Mouse (Mus musculus): Measurements from ENCODE around the gene Nmnat2.
A peak's percentile ranks its signal among the peaks of the same experiment; 100 is the strongest.

The Nmnat2 gene

DNA sequence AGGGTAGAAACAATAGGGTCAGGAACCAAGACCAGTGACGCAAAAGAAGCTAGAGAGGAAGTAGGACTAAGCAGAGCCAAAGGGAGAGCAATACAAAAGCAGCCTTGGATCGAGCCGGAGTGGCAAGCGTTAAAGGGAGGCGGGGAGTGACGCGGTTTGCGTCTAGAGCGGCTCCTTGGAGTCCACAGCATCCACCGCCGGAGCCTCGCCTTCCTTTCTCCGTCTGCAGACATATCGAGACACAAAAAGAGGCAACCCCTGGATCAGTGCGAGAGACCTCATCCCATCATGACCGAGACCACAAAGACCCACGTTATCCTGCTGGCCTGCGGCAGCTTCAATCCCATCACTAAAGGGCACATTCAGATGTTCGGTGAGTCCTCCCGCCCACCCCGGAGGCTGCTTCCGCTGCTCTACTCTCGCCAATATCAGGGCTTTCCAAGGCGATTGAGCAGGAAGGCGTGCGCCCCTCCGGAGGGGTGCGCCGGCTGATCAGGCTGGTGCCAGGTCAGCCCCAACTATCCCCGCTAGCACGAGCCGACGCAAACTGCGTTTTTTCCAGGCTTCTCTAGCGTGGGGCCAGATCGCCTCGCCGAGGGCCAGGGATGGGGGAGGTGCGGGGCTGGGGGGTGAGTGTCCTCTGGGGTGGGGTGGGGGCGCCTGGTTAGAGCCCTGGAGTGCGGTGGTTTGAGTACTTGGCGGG is at the start of gene Nmnat2:
Gene Nmnat2, plus strand, starts transcription at position 173 of the 703 bp plus-strand sequence.
- DNase-seq: peak; percentile 78

DNA sequence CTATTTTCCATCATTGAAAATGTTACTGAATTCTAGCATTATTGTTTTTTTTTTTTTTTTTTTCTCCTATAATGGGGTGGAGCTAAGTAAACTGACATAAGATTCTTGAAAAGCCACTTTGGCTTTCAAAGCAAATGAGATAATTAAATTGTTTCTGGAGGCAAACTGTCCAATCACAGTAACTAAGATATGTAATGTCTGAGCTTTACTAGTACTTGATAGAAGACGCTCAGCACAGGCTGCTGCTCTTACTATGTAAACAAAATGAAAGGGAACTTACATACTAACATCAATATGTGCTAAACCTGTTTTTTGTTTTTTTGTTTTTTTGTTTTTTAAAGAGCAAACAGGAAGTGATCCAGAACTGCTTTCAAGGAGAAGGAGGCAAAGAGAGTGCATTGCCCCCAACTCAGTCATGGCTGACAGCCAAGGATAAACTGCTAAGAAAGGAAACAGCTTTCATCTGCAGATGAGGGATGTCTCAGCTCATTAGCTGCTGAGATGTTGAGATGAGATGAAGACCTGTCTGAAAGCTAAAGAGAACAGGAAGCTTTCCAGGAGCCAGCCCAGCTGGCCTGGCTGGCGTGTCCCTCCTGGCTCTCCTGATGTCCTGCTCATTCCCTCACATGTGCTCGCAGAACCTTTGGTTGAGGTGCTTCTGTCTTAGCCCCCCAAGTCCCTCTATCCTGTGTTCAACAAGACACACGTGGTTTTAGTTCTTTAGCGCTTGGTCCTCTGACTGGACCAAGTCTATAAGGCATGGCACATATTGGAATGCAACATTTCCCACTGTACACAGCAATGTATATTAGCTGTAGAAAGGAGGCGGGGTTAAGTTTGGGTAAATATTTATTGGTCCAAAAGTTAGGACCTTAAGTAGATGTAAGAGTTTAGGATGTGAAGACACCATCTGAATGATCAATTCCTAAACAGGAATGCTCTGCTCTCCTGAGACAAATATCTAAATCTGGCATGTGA is 41.0 kb upstream of the Nmnat2 start:
- DNase-seq: no peak

DNA sequence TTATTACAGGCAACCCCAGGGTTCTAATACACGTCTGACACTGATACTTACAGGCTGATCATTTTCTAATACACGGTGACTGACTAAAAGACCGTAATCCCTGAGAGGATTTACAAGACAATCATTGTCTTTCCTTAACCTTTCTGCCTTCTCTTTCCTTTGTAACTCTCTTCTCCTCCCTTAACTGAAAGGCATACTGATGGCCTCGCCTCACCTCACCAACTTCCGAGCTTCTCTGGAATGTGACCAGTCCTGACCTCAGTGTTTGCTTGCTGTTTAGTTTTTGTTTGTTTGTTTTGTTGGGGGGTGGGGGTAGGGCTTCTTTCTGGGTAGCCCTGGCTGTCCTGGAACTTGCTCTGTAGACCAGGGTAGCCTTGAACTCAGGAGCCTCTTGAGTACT is 39.0 kb upstream of the Nmnat2 start:
- DNase-seq: no peak

DNA sequence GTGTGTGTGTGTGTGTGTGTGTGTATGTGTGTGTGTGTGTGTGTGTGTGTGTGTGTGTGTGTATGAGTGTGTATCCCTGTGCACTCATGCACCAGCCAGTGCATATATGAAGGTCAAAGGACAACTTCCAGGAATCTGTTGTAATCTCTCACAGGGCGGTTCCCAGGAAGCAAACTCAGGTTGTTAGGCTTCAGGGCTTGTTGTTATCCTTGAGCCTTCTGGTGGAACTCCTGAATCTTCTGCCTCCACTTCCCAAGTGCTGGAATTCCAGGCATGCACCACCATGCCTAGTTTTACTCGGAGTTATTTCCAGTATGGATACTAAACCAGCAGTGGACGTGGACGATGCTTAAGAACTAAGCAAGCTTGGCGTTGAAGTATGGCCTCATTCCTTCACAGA is 37.9 kb upstream of the Nmnat2 start:
- no peak for DNase-seq

DNA sequence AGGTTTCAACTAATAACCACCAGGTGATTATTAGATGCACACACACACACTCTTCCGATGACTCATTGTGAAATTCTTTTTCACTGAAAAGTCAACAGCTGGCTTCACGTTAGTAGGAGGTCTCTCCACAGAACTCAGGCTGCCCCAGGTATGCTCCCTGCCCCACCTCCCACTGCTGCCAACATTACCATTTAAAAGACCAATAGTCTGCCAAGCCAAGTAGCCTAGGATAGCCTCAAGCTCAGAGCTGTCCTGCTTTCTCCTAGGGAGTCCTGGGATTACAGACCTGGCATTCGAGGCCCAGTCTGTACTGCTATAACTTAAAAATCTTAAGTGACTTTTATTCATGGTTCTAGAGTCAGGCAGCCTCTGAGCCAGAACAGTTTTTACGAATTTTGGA is 37.2 kb upstream of the Nmnat2 start:
- DNase-seq: no peak

DNA sequence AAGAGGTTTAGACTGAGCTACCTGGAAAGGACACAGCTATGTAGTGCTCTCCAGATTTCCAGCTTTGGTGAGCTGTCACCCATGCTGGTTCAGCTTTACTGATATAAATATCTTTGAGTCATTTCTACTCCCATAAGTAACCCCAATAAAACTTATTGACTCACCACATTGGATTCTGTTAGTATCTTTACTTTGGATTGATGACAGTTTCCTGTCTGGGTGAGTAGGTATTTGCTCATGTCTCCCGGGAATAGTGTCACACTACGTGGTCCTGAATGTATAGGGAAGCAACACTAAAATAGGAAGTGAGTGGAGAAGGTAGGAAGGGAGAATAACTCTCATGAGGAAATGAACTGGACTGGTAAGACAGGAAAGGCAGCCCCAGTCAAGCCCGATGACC is 33.0 kb upstream of the Nmnat2 start:
- no peak for DNase-seq

DNA sequence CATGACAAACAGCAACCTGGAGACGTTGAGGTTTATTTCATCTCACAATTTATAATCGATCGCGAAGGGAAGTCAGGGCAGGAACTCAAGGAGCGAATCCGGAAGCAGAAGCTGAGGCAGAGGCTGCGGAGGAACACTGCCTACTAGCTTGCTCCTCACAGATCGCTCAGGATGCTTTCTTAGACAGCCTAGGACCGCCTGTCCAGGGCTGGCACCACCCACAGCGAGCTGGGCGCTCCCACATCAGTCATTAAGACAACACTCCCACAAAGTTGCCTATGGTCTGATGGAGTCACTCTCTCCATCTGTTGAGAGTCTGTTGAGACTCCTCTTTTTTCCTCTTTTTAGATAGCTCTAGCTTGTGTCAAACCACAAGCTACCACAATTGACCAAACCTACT is 20.8 kb upstream of the Nmnat2 start:
- no peak for DNase-seq

DNA sequence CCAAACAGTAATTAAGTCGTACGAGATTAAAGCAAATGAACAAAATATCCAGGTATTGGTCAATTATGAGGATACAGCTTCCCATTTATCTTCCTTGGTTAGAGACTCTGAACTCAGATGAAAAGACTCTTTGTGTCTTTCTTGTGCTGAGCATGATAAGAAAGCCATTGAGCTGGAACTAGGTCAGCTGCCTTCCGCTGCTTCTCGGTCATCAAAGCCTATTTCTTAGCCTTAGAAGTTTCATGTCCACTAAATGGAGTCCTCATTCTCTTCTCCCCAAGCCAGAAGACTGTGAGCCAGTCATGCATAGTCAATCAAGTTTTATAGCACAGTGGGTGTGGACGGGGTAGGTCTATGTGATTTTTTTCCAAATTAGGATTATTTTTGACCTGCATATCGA is 19.3 kb upstream of the Nmnat2 start:
- DNase-seq: no peak

DNA sequence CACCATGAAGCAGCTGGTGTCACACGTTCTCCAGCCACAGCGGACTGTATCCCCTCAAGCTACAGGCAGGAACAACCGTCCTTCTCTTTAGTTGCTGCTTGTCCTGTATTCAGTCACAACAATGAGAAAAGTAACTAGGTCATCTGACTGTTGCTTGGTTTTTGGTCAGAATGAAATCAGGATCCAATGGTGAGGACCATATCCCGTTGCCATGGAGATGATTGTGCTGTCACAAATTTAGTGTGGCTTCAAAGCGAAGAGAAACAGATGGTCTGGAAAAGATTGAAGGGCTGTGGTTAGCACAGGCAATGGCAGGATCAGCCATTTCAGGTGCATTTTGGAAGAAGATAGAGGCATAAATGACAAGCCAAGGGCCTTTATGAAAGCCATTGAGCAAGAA is 18.4 kb upstream of the Nmnat2 start:
- no peak for DNase-seq

DNA sequence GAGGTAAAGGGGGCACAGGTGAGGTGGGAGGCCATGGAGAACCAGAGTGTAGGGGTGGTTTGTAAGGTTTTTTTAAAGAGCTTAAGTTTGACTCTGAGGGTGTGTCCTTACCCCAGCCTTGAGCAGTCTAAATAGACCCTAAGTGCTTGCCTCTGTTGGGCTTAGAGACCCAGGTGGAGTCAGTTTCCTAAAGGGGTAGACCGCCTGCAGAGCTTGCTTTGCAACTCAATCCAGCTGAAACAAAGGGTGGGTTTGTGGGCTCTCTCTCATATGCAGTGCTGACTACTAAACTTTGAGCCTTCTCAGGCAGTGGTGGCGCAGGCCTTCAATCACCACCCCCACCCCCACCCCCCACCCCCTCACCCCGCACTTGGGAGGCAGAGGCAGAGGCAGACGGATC is 11.8 kb upstream of the Nmnat2 start:
- no peak for DNase-seq

DNA sequence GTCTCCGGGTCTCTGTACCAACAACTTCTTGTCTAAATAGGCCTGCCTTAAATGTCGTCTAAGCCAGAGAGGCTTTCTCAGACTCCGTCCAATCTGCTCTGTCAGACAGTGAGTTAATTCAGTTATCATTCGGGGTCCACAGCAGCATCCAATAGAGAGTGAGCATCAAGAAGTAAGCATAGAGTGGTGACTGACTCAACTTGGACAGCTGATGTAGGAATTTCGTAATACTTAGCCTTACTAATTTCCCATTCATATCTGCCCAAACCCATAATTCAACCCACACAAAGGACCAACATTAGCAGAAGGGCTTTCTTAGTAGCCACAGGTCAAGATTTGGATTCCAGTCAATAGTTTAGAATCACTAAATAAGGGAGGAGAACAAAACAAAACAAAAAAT is 626 bp upstream of the Nmnat2 start:
- DNase-seq: no peak

DNA sequence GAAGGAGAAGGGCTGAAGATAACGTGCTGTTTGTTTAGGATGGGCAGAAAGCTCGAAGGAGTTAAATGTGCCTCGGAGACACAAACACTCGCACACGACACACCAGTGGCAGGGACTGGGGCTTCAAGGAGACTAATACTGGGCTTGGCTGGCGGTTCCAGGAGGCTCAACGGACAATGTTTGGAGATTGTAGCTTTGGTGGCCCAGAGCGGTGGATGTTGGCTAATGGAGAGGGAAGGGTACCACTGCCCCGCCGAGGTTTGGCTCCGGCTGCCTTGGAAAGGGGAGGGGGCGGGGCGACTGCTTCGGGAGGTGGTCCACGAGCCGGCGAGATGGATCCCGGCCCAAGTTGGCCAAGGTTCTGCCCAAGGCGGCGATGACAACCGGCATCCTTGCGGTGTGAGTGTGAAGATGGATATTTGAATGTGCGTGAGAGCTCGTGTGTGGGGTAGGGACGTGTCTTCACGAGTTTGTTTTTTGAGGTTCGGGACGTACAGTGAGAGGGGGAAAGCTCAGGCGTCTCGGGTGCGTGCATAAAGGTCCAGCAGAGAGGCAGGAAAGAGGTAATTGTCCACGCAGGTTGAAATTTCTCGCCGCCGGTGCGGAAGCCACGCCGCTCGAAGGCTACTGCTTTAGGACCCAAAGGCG is 895 bp downstream of the Nmnat2 start:
- peak; percentile 51 for DNase-seq

DNA sequence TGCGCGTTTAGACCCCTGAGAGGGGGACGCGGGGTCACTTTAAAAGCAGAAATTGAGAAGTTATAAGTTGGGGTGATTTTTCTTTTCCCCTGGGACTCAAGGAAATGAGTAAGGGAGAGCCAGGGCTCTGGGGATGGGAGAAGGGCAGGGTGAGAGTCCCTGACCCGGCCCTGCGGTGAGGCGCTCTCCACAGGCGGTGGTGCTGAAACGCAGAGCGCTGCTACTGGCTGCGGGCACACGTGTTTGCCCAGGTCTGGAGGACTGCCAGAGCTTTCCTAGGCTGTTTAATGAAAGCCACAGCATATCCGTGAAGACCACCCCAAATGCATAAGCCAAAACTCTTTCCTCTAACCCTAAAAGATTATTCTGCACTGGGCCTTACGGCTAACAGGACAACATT is 1.4 kb downstream of the Nmnat2 start:
- peak; percentile 54 for DNase-seq

DNA sequence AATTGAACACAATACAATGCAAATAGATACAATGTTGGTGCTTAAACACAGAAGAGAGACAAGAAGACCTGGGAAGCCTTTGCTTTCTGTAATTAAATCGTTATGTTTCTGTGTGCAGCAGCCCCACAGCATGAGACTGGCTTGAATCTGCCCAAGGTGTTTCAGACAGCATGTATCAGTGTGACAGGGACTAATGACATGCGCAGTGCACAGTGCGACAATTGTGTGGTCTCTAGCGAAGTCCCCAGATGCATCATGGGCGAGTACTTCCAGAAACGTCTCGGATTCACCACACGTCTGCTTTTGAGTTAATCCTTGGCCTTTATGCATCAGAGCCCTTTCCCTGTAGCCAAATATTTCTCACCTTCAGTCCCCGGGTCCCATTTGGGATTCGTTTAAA is 9.6 kb downstream of the Nmnat2 start:
- DNase-seq: no peak

DNA sequence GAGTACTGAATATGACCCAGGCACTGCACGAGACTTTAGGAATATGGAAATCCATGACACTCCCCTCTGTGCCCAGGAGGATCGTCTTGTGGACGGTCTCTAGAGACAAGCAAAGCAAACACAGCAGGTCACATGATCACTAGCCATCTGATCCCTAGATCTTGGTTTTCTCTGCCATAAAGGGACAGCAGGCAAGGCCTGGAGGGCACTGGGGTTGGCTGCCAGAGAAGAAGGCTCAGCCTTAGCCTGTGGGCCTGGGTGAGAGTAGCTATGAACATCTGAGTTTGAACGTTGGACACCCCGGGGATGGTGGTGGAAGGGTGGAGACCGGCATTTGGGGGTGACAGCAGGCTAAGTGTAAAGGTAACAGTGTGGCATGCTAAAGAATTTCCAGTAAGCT is 11.4 kb downstream of the Nmnat2 start:
- DNase-seq: no peak

DNA sequence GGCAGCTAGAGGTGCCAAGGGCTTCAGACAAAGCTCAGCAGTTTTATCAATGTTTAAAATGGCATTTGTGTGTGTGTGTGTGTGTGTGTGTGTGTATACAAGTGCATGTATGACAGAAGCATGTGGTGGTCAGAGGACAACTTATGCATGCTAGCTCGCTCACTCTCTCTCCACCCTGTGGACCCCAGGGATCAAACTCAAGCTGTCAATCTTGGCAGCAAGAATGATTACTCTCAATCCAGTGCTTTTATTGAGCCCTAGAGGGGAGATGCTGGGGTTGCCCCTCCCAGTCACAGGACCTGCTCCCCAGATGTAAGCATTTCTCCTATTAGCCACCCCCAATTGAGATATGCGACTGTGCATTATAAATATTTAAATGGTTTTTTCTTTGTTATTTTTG is 11.9 kb downstream of the Nmnat2 start:
- no peak for DNase-seq

DNA sequence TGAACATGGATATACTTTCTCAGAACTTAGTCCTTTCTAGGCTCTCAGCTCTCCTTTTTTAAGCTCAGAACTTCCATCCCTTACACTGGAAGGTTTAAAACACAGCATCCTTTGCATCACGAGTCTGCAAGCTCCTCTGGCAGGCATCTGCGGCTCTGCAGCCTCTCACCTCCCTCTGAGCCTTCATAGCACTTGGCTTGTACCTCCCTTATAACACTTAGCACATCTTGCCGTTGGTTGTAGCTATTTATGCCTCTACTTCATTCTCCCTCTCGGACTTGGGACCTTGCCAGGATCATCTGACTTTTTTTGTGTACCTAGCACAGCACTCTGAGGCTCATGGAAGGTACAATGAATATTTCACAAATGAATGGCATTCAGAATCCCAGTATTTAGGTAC is 14.3 kb downstream of the Nmnat2 start:
- no peak for DNase-seq

DNA sequence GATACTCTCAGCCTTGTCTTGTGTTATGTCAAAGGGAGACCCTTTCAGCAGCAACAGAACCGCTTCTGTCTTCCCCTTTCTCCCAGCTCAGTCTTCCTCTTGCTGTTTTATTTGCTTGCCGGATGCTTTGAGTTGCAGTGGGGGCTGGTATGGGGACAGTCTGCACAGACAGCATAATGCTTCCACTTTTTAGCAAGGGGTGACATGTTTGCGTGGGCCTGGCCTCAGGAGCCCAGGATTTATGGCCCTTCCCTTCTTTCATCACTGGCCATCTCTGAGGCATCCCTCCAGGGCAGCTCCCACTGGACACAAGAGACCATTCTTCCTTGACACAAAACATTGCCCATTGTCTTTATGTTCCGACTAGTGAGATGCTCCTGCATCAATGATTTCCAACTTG is 18.2 kb downstream of the Nmnat2 start:
- no peak for DNase-seq

DNA sequence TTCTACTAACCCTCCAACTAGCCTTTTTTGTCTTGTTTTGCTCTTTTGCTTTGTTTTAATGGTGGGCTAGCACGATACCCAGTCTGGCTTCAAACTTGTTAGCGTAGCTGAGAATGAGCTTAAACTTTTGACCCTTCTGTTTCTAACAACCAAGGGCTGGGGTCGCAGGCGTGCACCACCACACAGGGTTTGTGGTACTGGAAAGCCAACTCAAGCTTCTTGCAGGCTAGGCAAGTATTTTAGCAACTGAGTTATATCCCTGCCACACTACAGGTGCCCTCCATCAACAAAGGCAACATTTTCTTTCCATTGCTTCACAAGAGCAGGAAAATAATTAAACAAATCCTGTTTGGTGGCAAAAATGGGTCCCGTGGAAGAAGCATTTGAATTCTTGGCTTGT is 18.6 kb downstream of the Nmnat2 start:
- no peak for DNase-seq

DNA sequence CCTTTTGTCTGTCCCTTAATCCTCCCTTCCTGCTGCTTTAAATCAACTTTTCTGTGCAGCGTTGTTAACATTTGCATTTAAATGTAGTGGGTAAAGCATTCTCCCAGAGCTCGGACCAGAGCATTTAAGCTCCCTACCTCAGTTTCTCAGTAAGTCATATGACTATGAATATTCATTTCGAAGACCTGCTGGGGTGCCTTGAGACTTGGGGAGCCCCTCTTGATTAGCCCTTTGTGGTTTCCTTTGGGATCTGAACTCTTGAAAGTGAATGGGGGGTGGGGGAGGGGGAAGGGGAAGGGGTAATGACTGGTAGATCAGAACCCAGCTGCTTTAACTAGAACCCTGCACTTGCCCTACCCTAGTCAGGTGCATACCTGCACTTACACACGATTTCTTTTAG is 19.1 kb downstream of the Nmnat2 start:
- no peak for DNase-seq

DNA sequence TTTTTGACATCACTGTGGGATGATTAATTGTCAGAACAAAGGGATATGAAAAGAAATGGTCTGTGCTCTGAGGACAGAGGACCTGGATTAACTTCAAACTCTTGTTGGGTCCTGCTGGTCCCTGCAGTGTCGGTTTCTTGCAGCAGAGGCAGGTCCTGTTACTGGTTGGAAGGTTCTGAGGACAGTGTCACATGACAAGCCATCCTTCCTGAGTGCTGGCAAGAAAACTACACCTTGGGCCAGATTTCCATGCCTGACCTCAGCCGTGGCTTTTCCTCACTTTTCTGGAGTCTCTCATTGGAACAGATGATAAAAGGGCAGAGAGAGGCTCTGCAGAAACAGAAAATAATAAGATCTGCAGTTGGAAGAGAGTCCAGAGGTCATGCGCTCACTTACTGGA is 20.4 kb downstream of the Nmnat2 start:
- DNase-seq: no peak

DNA sequence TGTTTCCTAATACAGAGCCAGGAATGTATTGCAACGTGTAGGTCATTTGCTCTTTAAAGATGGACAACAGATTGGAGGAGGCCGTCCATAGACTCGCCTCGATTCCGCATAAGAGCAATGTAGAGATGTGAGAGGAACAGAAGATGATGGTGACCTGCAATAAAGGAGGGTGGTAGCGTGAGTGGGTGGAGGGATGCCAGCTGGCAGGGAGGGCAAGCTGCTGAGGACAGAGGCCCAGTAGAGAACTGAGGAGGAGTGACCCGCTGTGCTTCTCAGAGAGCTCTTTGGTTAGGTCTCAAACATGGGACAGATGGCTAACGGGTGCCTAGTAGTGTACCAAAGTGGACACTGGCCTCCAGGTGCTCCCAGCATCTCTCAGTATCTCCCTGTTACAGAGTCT is 23.9 kb downstream of the Nmnat2 start:
- DNase-seq: no peak

DNA sequence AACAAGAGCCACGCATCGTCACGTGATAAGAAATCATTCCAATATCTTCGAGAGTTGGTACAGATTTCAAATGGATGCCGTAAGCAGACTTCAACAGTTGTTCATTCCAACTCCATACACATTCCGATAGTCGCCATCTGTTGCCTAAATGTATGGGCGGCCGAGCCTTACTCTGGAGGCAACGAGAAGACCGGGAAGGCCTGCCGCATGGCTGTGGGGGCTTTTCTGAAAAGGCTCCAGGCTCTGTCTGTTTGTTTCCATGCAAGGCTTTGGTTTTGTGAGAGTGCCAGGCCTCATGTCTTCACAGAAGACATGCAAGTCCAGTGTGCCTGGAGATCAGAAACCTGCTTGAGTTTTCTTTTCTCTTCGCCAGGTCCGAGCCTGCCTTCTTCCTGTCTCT is 28.6 kb downstream of the Nmnat2 start:
- DNase-seq: peak; percentile 43

DNA sequence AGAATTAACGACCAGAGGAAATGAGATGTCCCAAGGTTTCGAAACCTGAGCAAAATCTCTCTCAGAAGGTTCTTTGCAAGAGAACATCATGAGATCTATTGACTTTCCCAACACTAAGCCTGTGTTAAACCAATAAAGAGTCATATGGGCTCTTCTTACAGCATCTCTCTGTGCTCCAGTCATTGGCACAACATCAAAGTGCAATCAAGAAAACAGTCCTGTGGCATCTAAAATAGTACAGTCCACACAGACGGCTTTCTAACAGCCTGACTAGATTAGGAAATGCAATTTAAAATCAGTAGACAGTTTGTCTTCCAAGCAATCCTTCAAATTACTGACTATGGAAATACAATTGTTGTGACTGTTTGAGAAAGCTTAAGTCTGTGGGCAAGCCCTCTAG is 32.2 kb downstream of the Nmnat2 start:
- no peak for DNase-seq

All from right cerebral cortex, postnatal 14 days (tissue).